ENCODE assay signal across 8 mouse cellular contexts in genomic region chr6:52987391-52987790, GRCm38 (mm10).
DNase-seq lines count a peak whose midpoint lies in the region; ATAC-seq lines count a peak whose summit lies in the region.

No protein-coding gene starts in this region.

- peak; percentile 51 to 60 for DNase-seq in cerebellum, adult 18-20 months
- no peak for DNase-seq in cerebellum, postnatal 4 days (ENCODE audit: low spot score in 2 of 2)
- DNase-seq in layer of hippocampus, adult 9-10 months (ENCODE audit: low spot score), result peak; percentile 22
- DNase-seq in layer of hippocampus, adult 8-10 months (ENCODE audit: low spot score in 2 of 2), result no peak
- DNase-seq in forelimb bud, embryonic 11.5 days (ENCODE audit: low read depth, low spot score), result peak; percentile 79
- peak; percentile 55 for DNase-seq in naive thymus-derived CD4-positive, alpha-beta T cell, adult 2 months (ENCODE audit: low read depth)
- no peak for DNase-seq in Muller cell, postnatal 12 days (ENCODE audit: inconsistent ontology term)

- peak; percentile 64 for ATAC-seq in activated CD4-positive, CD25-positive, alpha-beta regulatory T cell, adult 4 months

Comparison
In these comparisons a context has a peak if more than half of its experiments do, and no peak if none do; other contexts are left out.
1. DNase-seq: peak in cerebellum, adult 18-20 months (2 of 2), layer of hippocampus, adult 9-10 months (single experiment), forelimb bud, embryonic 11.5 days (single experiment) and naive thymus-derived CD4-positive, alpha-beta T cell, adult 2 months (single experiment); none in cerebellum, postnatal 4 days (0 of 2), layer of hippocampus, adult 8-10 months (0 of 2) and Muller cell, postnatal 12 days (single experiment).